Mouse (Mus musculus) erythroblast, embryonic 14.5 days (primary cell): ENCODE data around the gene Prickle2.

Source experiments
- GATA1 ChIP-seq: IDR thresholded peaks from 2 replicates; pipeline ENCODE4 v1.6.1; 2012; ENCODE audit warnings: low read length, inconsistent platforms, mixed read lengths
- TAL1 ChIP-seq: IDR thresholded peaks from 3 replicates; pipeline ENCODE4 v1.6.1; 2012; ENCODE audit warnings: low read length, inconsistent platforms, mixed read lengths

DNA sequence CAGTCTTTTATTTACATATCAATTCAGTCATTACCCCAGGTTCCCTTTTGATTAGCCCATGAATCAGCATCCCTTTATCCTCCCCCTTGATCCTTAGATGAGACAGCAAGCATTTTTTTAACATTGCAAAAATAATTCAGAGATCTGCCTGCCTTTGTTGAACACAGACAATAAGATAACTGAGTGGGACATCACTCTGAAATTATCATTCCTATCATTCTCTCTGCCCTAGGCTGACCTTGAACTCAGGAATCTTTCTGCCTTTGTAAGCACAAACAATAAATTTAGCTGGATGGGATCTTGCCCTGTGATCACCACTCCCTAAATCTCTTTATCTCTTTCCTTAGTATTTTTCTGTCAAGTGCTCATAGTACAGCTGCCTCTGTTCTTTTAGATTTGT, 27.7 kb upstream of the Prickle2 start:
- TF ChIP-seq TAL1 (no peak), GATA1 (no peak)
